Mouse (Mus musculus): ENCODE data around the gene Znrd1.
A peak's percentile ranks its signal among the peaks of the same experiment; 100 is the strongest.

Gene Znrd1

GRCm38 (mm10) chr17:36970316-36970890 lies 12.0 kb upstream of the Znrd1 start:
- DNase-seq, result no peak

- no peak for DNase-seq
These were observed 8.5 kb upstream of the Znrd1 start for GRCm38 (mm10) chr17:36966875-36967274.

GRCm38 (mm10) chr17:36961125-36961524 lies 2.8 kb upstream of the Znrd1 start:
- DNase-seq, result no peak

GRCm38 (mm10) chr17:36958884-36959283 lies 525 bp upstream of the Znrd1 start:
- no peak for DNase-seq

- no peak for DNase-seq
These were observed 5.3 kb downstream of the Znrd1 start for GRCm38 (mm10) chr17:36953062-36953461.

- DNase-seq, result no peak
These were observed 5.7 kb downstream of the Znrd1 start for GRCm38 (mm10) chr17:36952631-36953030.

GRCm38 (mm10) chr17:36950981-36951947 lies 7.1 kb downstream of the Znrd1 start, which contains the start of gene Ppp1r11:
Gene Ppp1r11, minus strand, starts transcription at chr17:36951741.
- DNase-seq, result peak; percentile 97

- no peak for DNase-seq
These were observed 9.1 kb downstream of the Znrd1 start for GRCm38 (mm10) chr17:36949265-36949664.

GRCm38 (mm10) chr17:36948286-36948685 lies 10.1 kb downstream of the Znrd1 start:
- no peak for DNase-seq

GRCm38 (mm10) chr17:36947051-36947819 lies 11.1 kb downstream of the Znrd1 start:
- DNase-seq, result peak; percentile 67

- no peak for DNase-seq
These were observed 14.1 kb downstream of the Znrd1 start for GRCm38 (mm10) chr17:36944121-36944775.

- DNase-seq, result no peak
These were observed 14.7 kb downstream of the Znrd1 start for GRCm38 (mm10) chr17:36943691-36944090.

GRCm38 (mm10) chr17:36942791-36943471 lies 15.4 kb downstream of the Znrd1 start, which contains the start of gene Rnf39:
Gene Rnf39, plus strand, starts transcription at chr17:36942918.
- no peak for DNase-seq

- DNase-seq, result peak; percentile 61
These were observed 16.0 kb downstream of the Znrd1 start for GRCm38 (mm10) chr17:36942391-36942790.

- DNase-seq, result no peak
These were observed 20.3 kb downstream of the Znrd1 start for GRCm38 (mm10) chr17:36938056-36938455.

GRCm38 (mm10) chr17:36931806-36932205 lies 26.6 kb downstream of the Znrd1 start:
- DNase-seq, result peak; percentile 64

GRCm38 (mm10) chr17:36931130-36931529 lies 27.2 kb downstream of the Znrd1 start:
- no peak for DNase-seq

- DNase-seq, result peak; percentile 49
These were observed 28.1 kb downstream of the Znrd1 start for GRCm38 (mm10) chr17:36930233-36930632.

GRCm38 (mm10) chr17:36929236-36929932 lies 29.0 kb downstream of the Znrd1 start:
- DNase-seq, result no peak

GRCm38 (mm10) chr17:36927496-36928120 lies 30.8 kb downstream of the Znrd1 start:
- no peak for DNase-seq

GRCm38 (mm10) chr17:36923491-36923890 lies 34.9 kb downstream of the Znrd1 start:
- DNase-seq, result no peak
